Mouse (Mus musculus) B cell, adult 2 months (primary cell): ENCODE results near the gene Zcchc2.

Experiments
- DNase-seq, 2 experiments: peaks; one replicate each; pipeline ENCODE4 v3.0.0; 2022

Gene Zcchc2

GRCm38 (mm10) chr1:106073166-106073565 is 83.0 kb downstream of the Zcchc2 start:
- DNase-seq, result no peak

GRCm38 (mm10) chr1:106074141-106074540 is 83.9 kb downstream of the Zcchc2 start:
- DNase-seq, result no peak

GRCm38 (mm10) chr1:106074656-106075055 is 84.5 kb downstream of the Zcchc2 start:
- no peak for DNase-seq

- no peak for DNase-seq
These were observed 86.4 kb downstream of the Zcchc2 start for GRCm38 (mm10) chr1:106076641-106077040.

- DNase-seq, result no peak
These were observed 87.0 kb downstream of the Zcchc2 start for GRCm38 (mm10) chr1:106077166-106077565.
